Mouse (Mus musculus) erythroblast, adult 5-6 weeks (primary cell): ENCODE results near the gene Aatk. TPM values are rescaled to one million over a fixed set of nuclear protein-coding genes. Genes with fewer than 3 reads are reported as not detected.

Experiments used
- ATAC-seq: replicated peaks from 2 replicates; pipeline ENCODE4 v1.8.0; 2016; ENCODE audit warnings: moderate number of reproducible peaks, mild to moderate bottlenecking, moderate TSS enrichment, inconsistent platforms; ENCODE audit not compliant: poor library complexity, low FRiP score, severe bottlenecking
- total RNA-seq, 2 experiments: library from RNA; stranded (forward) in 1 of 2; stranded (reverse) in 1 of 2; fragments of 150-400 nt in 1 of 2; fragments of 200-764, 138-1000 nt in 1 of 2; gene quantifications; 2 replicates each; pipeline versions ENCODE4 v1.2.3 to v1.2.4; 2015 to 2017; ENCODE audit warnings: low replicate concordance in 2 of 2

Aatk gene
- total RNA-seq, 2 experiments from 2014 or later = 1.8 to 4.4 TPM

DNA sequence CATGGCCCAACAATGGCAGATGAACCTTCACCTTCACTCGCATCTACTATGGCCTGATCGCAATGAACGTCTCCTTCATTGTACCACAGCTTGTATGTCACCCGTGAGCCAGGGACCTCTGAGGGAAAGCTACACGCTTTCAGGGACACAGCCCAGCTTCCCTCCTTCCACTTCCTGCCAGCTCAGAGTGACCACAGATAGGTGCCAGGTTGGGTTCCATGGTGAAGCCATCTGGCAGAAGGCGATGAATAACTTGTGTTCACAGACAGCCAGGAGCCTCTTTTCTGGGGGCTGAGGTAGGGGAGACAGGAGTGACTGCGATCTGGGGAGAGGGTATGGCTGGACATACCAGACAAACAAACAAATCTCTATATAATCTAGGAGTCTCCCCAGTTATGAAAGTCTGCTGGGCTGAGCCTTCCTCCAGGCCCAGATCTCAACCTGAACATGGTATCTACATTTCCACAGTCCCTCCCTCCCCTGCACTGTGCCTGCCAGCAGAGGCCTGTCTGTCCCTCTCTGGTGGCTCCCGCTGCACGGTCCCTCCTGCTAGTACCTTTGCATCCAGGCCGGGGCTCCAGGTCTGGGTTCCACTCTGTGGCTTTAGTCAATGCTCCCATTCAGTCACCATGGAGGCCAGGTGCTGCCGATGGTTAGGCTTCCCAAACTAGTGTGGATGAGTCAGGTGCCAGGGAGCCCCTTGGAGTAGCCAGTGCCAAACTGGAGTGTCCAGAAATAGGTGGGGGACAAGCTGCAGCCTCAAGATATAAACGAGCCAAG, 9.2 kb upstream of the Aatk start:
- no peak for ATAC-seq

DNA sequence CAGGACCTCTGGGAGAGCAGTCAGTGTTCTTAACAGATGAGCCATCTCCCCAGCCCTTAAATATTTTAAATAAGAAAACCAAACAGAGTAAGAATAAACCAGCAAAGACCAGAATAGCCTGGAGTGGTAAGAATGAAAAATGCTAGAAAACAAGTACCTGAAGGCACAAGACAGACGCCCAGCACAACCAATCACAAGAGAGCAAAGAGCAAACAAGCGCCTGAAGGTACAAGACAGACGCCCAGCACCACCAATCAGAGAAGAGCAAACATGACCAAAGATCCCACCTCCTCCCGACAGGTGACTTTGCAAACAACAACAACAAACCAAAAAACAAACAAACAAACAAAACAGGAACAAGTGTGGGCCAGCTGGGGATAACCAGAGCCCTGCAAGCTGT, 6.9 kb upstream of the Aatk start:
- no peak for ATAC-seq

DNA sequence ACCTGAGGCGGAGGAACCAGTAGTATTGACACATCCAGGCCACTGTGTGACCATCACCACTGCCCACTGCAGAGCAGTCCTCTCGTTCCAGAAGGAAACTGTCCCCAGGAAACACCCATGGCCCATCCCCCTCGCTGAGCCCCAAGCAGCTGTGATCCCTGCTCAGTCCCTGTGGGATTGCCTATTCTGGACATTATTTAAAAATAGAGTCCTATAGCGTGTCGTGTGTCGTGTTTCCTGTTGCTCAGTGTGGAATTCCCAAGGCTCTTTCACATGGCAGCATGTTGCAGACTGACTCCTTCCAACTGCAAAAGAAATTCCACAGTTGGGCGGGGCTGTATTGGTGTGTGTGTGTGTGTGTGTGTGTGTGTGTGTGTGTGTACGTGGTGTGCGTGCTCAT, 5.3 kb upstream of the Aatk start:
- no peak for ATAC-seq

DNA sequence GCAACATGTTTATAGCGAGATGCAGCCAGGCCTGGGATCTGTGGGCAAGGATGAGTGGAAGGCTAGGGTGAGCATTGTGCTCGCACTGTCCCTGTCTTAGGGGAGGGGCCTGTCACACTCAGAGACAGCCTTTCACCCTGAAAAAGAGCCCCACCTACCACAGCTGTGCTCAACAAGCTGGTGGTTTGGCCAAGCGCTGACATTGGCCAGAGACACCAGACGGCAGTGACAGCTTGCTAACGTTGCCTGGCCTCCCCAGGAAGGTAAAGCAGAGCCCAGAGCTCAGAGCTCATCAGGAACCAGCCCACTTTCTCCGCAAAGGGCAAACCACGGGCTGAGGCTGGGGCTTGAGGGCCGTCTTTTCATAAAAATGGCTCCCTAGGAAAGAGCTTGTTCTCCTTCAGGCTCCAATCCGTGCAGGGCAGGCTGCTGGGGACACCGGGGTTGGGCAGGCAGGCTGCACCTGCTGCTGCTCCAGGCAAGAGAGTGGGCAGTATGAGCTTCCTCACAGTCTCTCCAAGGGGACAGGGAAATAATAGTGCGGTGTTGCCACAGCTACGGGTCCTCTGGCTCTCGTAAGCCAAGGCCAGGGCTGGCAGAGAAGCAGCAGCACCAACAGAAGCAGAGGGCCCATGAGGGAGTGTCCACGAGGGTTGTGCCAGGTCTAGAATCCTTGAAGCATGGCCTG, 4.3 kb upstream of the Aatk start:
- ATAC-seq = no peak

DNA sequence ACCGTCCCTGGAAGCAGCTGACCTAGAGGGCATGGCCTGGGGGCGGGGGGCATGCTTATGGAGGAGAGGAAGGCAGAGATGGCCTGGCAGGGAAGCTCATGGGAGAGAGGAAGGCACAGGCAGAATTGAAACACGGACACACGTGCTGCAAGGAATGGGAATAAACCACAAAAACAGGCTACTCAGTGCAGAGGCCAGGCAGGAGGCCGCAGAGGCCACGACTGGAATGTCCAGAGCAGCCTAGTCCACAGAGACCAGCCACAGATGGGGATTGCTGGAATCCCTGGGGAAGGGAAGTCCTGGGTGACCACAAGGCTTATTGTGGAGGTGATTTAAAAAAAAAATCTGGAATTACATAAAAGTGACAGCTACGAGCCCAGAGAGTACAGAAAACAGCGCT, 2.1 kb upstream of the Aatk start:
- no peak for ATAC-seq

DNA sequence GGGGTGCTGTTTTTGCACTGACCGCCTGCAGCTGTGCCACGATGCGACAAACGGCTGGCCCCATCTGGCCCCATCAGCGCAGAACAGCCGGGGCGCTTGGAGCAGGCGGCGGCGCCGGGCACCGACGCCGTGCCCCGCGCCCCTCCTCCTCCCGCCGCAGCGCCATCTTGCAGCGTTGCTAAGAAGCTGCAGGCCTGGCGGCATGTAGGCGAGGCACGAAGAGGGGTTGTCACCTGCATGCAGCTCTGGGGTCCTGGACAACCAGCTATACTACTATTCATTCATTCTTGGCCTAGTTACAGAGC, 1.2 kb upstream of the Aatk start:
- no peak for ATAC-seq

DNA sequence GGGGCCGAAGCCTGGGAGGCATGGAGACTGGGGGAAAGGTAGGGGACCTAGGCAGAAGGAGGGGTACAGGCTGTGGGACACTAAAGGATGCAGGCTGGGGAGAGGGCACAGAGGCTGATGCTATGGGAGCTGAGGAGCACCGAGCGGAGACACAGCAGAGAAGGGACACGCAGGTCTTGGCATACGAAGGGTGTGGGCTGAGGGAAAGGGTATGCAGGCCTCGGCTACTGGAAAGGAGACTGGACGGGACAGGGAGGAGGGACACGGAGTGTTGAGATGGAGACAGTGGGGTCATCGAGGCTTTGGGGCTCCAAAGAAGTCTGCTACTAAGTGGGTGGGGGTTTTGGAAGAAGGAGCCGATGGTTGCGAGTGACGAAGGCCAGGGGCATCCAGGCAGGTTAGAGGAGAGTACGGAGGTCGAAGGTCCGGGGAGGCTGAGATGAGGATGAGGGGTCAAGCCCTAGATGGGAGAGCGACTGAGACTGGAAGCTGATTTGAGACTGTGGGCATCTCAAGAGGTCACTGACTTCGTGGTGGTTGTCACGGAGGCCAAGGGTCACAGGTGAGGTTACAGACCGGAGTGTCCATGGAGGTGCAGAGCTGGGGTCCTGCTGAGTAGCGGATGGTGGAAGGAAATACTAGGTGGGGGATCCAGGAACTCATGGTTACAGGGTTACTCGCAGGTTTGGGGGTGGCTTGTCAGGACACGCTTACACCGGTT, 724 bp upstream of the Aatk start:
- no peak for ATAC-seq

DNA sequence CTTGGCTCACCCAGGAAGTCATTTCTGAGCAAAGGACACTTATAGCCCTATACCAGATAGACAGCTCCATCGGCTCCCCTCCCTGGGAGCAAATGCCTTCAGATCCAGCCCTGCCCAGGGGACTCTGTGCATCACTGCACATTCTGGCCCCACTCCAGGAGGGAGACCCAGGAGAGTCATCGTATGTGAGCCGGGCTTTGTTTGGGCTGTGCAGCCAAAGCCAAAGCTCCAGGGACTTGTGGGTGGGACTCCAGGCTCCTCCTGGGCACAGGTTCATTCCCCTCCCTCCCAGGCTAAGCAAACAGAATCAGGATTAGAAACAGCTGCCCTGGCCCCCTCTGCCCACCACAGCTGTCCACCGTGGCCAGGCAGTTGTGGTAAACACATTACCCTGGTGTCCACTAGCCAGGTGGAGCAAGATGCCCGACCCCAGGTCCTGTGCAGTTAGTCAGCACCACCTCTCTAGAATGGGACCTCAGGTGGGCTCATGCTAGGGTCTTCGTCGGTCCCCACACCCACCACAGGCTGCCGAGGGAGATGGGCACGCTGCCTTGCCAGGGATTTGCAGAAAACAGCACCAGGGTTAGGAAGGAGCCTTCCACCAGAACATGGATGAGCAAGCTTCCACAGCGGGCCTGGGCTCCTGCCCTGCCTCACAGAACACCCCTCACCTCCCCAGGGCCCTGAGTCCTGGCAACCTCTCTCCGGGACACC, 971 bp downstream of the Aatk start:
- no peak for ATAC-seq

DNA sequence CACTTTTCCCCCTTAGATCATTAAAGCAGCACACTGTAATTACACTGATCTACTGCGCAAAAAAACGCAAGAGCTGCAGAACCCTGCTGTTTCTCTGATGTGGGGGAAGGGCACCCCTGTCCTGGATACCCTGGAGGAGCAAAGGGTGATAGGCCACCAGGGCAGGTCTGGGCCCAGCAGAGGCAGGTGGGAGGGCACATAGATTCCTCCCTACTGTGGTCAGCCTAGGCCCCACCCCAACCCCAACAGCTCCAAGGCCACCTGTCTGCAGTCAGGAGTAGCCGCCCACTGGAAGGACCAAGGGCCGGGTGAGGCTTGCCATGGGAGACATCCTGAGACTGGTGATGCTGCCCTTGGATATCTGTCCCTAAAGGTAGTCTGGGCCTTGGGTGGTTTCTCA, 1.6 kb downstream of the Aatk start:
- ATAC-seq = no peak

DNA sequence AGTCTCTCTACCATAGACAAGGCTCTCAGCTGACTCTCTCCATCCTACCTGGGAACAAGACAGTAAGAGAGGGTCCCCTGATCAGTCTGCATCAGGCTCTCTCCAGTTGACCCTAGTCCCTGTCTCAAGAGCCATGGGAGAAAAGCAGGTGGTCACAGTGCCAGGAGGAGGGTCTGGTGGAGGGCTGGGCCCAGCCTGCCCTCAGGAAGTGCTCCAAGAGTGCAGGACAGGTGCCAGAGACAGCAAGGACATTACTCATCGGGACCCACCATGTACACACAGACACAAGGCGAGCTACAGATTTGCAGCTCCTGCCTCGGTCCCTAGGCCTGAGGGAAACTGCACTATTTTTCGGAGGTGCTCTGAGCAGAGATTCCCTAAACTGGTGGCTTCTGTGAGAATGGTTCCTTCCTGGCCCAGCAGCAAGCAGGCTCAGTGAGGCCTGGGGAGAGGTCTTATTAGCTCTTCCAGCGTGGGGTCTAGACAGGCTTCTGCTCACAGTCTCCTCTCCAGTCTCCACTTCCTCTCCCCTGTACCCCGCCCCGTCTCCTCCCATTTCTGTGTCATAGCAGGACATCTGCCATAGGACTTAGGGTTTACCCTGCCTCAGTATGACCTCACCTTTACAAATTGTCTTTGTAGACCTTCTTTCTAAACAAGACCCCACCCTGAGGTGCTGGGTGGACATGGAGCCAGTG, 4.7 kb downstream of the Aatk start:
- ATAC-seq = no peak

DNA sequence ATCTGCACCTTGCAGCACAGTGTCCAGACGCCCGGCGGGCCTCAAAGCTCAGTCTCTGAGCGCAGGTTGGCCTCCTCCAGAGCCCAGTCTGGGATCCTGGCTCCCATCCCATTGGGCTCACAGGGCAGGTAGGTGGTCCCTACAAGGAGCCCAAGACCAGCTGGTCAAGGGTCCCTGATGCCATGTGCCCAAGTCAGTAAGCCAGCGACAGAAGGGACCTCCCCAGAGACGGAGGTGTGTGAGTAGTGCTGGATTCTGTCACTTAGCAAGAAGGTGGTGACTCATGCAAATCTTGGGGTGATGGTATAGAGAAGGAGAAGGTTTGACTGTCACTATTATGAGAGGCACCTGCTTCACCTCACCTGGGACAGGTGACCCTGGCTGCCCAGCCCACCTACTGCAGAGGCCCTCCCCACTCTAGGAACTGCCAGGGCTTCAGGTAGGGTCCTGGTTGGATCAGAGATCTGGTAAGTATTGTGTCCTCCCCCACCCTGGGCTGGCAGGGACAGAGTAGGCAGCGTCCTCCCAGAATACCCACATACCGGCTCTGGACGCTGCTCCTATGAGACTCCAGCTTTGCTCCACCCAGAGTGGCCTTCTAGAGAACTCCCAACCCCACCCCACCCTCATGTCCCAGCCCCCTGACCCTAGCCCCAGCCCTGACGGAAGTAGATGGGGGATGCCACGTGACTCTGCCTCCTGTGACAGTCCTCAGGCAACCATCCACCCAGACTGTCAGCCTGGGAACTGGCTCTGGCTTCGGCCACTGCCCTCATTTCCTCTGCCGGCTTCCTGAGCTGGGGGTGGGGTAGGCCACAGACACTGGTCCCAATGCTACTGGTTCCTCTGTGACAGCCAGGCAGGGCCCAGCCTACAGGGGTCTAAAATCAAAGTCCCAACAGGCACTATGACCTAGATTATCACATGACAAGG, 5.5 kb downstream of the Aatk start:
- ATAC-seq = no peak

DNA sequence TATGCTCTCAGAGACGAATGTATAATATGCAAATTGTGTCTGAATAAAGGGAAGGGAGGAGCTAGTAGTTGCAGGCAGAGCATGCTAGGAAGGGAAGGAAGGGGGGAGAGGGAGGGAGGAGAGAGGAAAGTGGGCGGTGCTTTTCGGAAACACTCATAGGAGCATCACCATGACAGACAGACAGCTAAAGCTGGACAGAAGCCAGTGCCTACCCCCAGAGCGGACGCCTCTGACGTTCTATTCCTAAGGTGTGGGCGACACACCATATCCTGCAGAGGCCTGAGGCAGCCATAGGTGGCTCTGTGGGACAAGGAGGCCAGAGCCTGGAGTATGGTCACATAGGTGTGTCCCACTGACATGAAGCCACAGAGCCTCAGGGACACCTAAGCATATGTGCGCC, 6.5 kb downstream of the Aatk start:
- no peak for ATAC-seq

DNA sequence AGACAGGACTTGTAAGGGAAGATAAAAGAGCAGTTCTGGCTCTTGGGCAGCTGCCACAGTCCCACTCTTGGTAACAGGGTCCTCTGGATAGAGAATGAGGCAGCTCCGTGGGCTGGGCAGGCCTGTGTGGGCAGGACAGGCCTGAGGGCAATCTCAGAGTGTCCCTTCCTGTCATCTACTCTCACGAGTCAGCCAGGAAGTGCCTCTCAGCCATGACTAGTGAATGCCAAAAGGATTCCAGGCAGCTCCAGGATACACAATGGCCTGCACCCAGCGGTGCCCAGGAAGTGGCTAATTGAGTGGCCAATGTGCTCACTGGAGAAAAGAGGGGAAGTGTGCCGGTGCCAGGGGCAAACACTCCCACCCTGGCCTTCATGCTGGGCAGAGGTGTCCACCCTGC, 7.4 kb downstream of the Aatk start:
- no peak for ATAC-seq

DNA sequence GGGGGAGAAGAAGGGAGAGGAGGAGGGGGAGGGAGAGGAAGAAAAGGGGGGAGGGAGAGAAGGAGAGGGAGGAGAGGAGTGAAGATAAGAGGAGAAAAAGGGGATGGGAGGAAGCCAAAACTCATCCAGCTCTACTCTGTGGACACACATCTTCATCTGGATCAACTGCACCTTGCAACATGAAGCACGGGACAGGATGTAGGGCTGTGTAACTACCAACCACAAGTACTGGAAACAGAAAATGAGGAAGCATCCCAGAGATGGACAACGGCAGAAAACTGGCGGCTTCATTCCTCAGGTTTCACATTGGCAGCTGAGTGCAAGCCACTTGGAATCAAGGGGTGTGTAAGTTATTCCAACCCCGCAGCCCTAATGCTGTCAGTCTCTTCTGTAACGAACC, 12.2 kb downstream of the Aatk start:
- no peak for ATAC-seq

DNA sequence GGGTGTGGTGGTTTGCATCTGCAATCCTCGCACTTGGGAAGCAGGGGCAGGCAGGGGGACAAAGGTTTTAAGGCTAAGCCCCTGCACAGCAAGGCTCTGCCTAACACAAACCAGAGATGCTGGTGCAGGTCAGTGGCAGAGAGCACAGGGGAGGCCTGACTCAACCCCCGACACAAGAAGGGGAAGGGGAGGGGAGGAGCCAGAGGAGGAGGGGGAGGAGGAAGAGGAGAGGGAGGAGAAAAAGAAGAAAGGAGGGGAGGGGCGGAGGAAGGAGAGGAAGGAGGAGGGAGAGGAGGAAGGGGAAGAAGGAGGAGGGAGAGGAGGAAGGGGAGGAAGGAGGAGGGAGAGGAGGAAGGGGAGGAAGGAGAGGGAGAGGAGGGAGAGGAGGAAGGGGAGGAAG, 12.7 kb downstream of the Aatk start:
- ATAC-seq = no peak

DNA sequence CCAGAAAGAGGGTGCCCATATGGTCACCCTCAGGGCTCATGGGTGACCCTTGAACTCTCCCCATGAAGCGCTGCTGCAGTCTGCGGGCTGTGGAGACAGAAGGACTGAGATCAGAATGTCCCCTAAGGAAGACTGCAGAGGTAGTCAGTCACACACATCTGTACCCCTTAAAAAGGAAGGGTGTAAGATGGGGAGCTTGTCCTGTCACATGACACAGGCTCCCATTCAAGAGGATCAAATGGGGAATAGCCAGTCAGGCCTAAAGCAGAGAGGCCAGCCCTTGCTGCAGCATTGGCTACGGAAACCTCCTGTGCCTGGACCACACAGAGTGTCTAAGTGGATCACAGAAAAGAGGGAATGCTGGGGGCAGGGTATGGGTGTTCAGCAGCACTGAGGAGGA, 13.5 kb downstream of the Aatk start:
- no peak for ATAC-seq

DNA sequence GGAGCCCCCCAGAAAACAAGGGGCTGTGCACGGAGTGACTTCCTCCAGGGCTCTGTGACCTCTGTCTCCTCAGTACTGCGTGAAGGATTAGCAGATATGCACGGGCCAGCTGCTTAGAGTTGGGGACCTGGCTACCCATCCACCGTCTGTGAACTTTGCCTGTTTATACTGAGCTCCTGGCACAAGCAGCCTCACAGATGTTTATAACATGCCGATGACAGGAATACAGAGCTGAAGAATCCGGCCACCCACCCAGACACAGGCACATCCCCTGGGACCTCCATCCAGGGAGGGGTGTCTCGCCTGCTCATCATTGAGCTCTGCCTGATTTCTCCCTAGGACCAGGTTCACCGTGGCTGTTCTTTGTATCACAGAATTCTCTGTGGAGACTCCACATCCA, 14.9 kb downstream of the Aatk start:
- 0 out of 2 replicates have a peak, but pooled peaks have one; percentile 25 for ATAC-seq

DNA sequence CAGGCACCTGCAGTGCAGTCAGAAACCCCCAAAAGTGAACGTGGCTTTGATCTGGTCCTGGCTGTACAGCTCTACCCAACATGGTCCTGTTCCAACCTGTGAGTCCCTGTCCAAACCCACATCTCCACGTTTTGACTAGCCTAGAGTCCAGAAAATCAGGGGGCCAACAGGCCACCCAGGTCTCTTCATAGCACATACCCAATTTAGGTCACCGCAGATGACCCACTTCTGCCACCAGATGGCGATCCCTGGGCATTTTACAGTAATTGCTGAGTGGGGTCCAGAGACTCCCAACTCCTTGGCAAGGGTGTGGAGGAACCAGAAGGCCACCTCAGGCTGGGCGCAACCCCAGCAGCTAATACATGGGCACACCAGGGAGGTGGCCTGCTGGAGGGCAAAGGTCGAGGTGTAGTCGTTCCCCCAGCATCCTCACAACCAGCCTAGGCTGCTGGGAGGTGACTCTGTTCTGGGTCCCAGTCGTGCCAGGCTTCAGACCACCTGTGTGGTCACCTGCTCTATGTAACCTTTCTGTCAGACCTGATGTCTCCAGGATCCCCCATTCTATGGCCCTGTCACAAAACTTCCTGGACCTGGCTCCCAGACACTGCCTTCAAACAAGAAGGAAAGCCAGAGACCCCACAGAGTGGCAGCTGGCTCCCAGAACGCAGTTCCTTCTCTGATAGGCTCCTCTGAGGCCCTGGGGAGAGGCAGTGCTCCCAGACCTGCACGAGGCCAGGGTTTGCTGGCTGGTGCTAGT, 16.6 kb downstream of the Aatk start:
- no peak for ATAC-seq
